Mouse (Mus musculus): ENCODE measurements at regions not wholly inside any gene's neighbourhood (a gene's known extent, or its start where the extent isn't known, plus 50 kb on each side); places are given as distances from the start of the nearest gene placed in this dataset.

GRCm38 (mm10) chr2:79112076-79112475 lies 143.2 kb upstream of the Itga4 start:
- no peaks in the 10 kb centered on the region for H3K4me1 ChIP-seq (replicated peaks)
- 89% methylated on average over 1 of the region's 1 CpGs for WGBS

DNA sequence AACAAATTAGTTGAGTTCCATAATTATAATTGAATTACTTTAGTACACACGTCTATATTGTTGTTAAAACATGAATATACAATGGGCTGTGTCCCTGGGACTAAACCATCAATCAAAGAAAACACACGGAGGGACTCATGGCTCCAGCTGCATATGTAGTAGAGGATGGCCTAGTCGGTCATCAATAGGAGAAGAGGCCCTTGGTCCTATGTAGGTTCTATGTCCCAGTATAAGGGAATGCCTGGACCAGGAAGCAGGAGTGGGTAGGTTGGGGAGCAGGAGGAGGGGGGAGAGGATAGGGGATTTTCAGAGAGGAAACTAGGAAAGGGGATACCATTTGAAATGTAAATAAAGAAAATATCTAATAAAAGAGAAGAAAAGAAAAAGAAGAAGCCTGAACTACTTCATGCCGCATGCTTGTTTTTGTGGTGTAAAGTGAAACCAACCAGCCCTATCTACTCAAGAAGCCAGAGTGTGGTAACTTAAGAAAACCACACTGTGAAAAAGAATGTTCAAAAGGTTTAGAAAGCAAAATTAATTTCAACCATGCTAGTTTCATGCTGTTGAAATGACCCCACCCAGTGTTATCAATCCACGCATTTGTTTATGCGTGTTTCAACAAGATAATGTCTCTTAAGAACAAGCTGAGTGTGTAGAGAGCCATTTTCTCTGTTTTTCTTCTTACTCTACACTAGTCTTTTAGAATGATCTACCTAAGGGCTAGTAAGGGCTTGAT lies 134.4 kb upstream of the Itga4 start:
- H3K27ac ChIP-seq = no peak overlapping the region
- no peaks in the 10 kb centered on the region for H3K9me3 ChIP-seq
- 89% methylated on average over 6 of the region's 6 CpGs for WGBS
- H3K36me3 ChIP-seq = no peaks in the 10 kb centered on the region
- no peak overlapping the region for H3K4me3 ChIP-seq
- H3K27me3 ChIP-seq (ENCODE audit: insufficient read depth, poor library complexity, severe bottlenecking) = no peaks in the 10 kb centered on the region
- DNase-seq (ENCODE audit: low spot score) = no peak
- H3K4me1 ChIP-seq (replicated peaks) = no peaks in the 10 kb centered on the region

More at GRCm38 (mm10) chr2:79112076-79112475, 143.2 kb upstream of the Itga4 start:
- no peaks in the 10 kb centered on the region for H3K9me3 ChIP-seq
- no peaks in the 10 kb centered on the region for H3K27me3 ChIP-seq (ENCODE audit: insufficient read depth, poor library complexity, severe bottlenecking)
- H3K4me3 ChIP-seq = no peak overlapping the region
- no peaks in the 10 kb centered on the region for H3K36me3 ChIP-seq
- no peak for DNase-seq (ENCODE audit: low spot score)
- no peak overlapping the region for H3K27ac ChIP-seq

- H3K27me3 ChIP-seq (ENCODE audit: insufficient read depth, poor library complexity, severe bottlenecking) = no peaks in the 10 kb centered on the region
- H3K27ac ChIP-seq = no peak overlapping the region
- no peaks in the 10 kb centered on the region for H3K36me3 ChIP-seq
- DNase-seq (ENCODE audit: low spot score) = no peak
- no peak overlapping the region for H3K4me3 ChIP-seq
- H3K9me3 ChIP-seq = no peaks in the 10 kb centered on the region
- 0 out of 2 replicates have a peak, but pooled peaks cover 3% of the 10 kb centered on the region for H3K4me1 ChIP-seq (replicated peaks)
These were observed 132.7 kb upstream of the Itga4 start for GRCm38 (mm10) chr2:79122530-79122929.

- 87% methylated on average over 5 of the region's 5 CpGs for WGBS
- Histone ChIP-seq H3K4me1 (replicated peaks) (0 out of 2 replicates have a peak, but pooled peaks cover 3% of the 10 kb centered on the region), H3K36me3 (no peaks in the 10 kb centered on the region), H3K9me3 (no peaks in the 10 kb centered on the region), H3K27me3 (ENCODE audit: insufficient read depth, poor library complexity, severe bottlenecking) (no peaks in the 10 kb centered on the region), H3K27ac (no peak overlapping the region), H3K4me3 (no peak overlapping the region)
- no peak for DNase-seq (ENCODE audit: low spot score)
These were observed 130.8 kb upstream of the Itga4 start for GRCm38 (mm10) chr2:79124272-79124976.

DNA sequence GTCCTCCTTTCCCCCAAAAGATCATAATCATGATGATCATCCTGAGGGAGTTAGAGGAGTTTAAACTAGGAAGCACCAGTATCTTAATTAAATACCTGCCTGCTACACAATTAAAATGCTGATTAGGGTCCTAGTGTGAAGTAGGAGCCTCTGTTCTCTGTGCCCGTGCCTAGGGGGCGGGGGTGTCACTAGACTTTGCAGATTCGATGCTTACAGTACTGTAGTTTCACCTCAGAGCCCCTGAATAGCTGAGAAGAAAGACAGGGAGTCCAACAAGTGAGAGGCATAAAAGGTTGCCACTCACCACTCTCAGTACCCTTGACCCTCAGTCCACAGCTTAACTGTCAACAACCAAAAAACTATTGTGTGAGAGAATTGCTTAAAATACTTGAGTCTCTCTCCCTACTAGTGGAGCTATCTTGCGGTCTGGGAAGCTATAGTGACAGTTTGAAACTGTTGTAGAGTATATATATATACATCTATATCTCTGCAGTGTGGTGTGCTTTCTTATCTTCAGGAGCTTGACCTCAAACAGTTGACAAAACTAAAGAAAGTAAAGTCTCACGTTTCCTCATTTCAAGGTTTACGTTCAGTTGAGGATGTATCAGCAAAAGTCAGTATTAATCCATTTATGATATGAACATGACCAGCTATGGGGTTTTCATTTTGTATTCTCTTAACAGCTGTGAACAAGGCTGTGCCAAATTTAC lies 128.9 kb upstream of the Itga4 start:
- WGBS = 50% methylated on average over 6 of the region's 6 CpGs
- Histone ChIP-seq H3K9me3 (no peaks in the 10 kb centered on the region), H3K36me3 (no peaks in the 10 kb centered on the region), H3K4me1 (replicated peaks) (0 out of 2 replicates have a peak, but pooled peaks cover 3% of the 10 kb centered on the region), H3K27me3 (ENCODE audit: insufficient read depth, poor library complexity, severe bottlenecking) (no peaks in the 10 kb centered on the region), H3K4me3 (no peak overlapping the region), H3K27ac (no peak overlapping the region)
- no peak for DNase-seq (ENCODE audit: low spot score)

GRCm38 (mm10) chr2:79126996-79127741 lies 128.1 kb upstream of the Itga4 start:
- no peaks in the 10 kb centered on the region for H3K36me3 ChIP-seq
- WGBS = 80% methylated on average over 6 of the region's 6 CpGs
- H3K27me3 ChIP-seq (ENCODE audit: insufficient read depth, poor library complexity, severe bottlenecking) = no peaks in the 10 kb centered on the region
- DNase-seq (ENCODE audit: low spot score) = no peak
- H3K9me3 ChIP-seq = no peaks in the 10 kb centered on the region
- no peak overlapping the region for H3K4me3 ChIP-seq
- 0 out of 2 replicates have a peak, but pooled peaks cover 3% of the 10 kb centered on the region for H3K4me1 ChIP-seq (replicated peaks)
- H3K27ac ChIP-seq = no peak overlapping the region

- H3K36me3 ChIP-seq = no peaks in the 10 kb centered on the region
- WGBS = 97% methylated on average over 1 of the region's 1 CpGs
- no peak overlapping the region for H3K4me3 ChIP-seq
- H3K27me3 ChIP-seq (ENCODE audit: insufficient read depth, poor library complexity, severe bottlenecking) = no peaks in the 10 kb centered on the region
- no peak for DNase-seq (ENCODE audit: low spot score)
- no peaks in the 10 kb centered on the region for H3K9me3 ChIP-seq
- H3K4me1 ChIP-seq (replicated peaks) = 0 out of 2 replicates have a peak, but pooled peaks cover 3% of the 10 kb centered on the region
- no peak overlapping the region for H3K27ac ChIP-seq
These were observed 127.4 kb upstream of the Itga4 start for GRCm38 (mm10) chr2:79127822-79128221.

DNA sequence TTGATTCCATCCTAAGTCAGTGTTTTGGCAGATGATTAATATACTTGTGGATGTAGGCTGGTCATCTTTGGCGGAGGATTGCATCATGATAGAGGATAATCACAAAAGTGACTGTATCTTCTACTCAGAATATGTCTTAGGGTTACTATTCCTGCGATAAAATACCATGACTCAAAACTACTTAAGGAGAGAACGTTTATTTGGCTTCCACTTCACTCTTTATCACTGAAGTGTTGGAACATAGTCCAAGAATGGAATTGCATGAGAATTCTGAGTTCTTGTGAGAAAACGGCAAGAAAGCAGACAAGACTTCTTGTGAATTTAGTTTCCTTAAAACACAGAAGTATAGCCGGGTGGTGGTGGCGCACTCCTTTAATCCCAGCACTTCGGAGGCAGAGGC lies 124.6 kb upstream of the Itga4 start:
- 96% methylated on average over 7 of the region's 7 CpGs for WGBS

DNA sequence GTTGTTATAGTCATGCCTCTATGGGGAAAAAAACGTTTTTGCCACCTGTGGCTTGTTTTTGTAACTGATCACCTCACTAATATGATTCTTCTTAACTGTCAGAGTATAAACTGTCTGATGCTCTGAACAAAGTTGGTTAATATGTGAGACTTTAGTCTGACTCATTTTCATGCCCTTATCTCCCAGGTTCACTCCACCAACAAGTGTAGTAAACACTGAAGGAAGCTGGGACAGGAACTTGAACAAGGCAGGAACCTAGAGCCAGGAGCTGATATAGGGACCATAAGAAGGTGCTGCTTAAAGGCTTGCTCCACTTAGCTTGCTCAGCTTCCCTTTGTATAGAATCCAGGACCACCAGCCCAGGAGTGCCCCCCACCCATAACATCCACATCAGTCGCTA lies 124.0 kb upstream of the Itga4 start:
- no peaks in the 10 kb centered on the region for H3K9me3 ChIP-seq
- 80% methylated on average over 2 of the region's 2 CpGs for WGBS
- no peaks in the 10 kb centered on the region for H3K27me3 ChIP-seq (ENCODE audit: insufficient read depth, poor library complexity, severe bottlenecking)
- DNase-seq (ENCODE audit: low spot score) = no peak
- H3K36me3 ChIP-seq = no peaks in the 10 kb centered on the region
- 0 out of 2 replicates have a peak, but pooled peaks cover 1% of the 10 kb centered on the region for H3K4me1 ChIP-seq (replicated peaks)
- no peak overlapping the region for H3K4me3 ChIP-seq
- no peak overlapping the region for H3K27ac ChIP-seq

More for the DNA sequence above, 124.6 kb upstream of the Itga4 start:
- Histone ChIP-seq H3K36me3 (no peaks in the 10 kb centered on the region), H3K9me3 (no peaks in the 10 kb centered on the region), H3K4me1 (replicated peaks) (0 out of 2 replicates have a peak, but pooled peaks cover 3% of the 10 kb centered on the region), H3K27ac (no peak overlapping the region), H3K4me3 (no peak overlapping the region), H3K27me3 (ENCODE audit: insufficient read depth, poor library complexity, severe bottlenecking) (no peaks in the 10 kb centered on the region)
- no peak for DNase-seq (ENCODE audit: low spot score)

DNA sequence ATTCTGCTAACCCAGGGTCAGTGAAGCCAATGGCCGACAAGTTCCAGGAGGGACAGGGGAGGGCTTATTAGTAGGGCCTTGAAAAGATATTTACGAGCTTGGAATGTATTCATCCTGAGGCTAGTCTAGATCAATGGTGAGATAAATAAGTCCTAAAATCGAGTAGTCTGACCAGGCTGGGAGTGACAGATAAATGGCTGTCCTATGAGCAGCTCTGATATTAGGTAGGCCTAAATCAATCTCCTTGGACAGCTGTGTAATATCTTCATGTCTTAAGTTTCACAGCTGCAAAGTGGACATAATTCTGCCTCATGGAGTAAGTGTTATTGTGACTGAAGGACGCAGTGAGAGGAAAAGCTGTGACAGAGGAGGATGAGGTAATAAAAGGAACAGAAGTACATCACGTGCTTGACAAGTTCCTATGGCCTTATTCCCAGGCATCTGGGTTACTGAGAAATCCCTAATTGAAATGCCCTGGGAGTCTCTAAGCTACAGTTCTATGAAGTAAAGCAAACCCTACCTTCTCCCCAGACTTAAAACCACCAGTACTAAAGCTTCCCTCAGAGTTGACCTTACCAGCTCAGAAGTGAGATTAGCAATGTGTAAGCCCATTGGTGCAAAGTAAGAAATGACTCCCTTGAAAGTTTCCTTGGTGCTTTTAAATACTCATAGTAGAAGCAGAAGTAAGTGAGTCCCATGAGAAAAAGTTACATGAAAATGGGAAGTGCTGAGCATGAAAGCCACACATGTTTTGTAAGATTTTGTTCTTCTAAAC lies 123.3 kb upstream of the Itga4 start:
- no peak overlapping the region for H3K27ac ChIP-seq
- no peaks in the 10 kb centered on the region for H3K9me3 ChIP-seq
- 83% methylated on average over 5 of the region's 5 CpGs for WGBS
- no peak for DNase-seq (ENCODE audit: low spot score)
- H3K4me1 ChIP-seq (replicated peaks) = no peaks in the 10 kb centered on the region
- H3K4me3 ChIP-seq = no peak overlapping the region
- H3K36me3 ChIP-seq = no peaks in the 10 kb centered on the region
- no peaks in the 10 kb centered on the region for H3K27me3 ChIP-seq (ENCODE audit: insufficient read depth, poor library complexity, severe bottlenecking)

DNA sequence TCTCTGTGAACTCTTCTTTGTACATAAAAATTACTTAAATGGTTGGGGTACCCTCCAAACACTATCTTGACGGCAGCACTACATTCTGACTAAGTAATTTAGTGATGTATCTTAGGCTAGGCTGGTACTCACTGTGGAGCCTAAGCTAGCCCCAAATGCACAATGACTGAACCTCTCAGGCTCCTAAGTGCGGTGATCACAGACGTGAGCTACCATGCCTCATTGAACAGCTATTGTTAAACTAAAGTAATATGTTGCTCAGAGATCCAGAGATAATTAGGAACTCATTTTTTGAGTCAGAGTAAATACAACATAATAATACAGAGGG lies 122.7 kb upstream of the Itga4 start:
- H3K9me3 ChIP-seq = no peaks in the 10 kb centered on the region
- H3K36me3 ChIP-seq = no peaks in the 10 kb centered on the region
- no peaks in the 10 kb centered on the region for H3K27me3 ChIP-seq (ENCODE audit: insufficient read depth, poor library complexity, severe bottlenecking)
- H3K4me1 ChIP-seq (replicated peaks) = no peaks in the 10 kb centered on the region
- H3K4me3 ChIP-seq = no peak overlapping the region
- DNase-seq (ENCODE audit: low spot score) = no peak
- 77% methylated on average over 3 of the region's 3 CpGs for WGBS
- H3K27ac ChIP-seq = no peak overlapping the region

GRCm38 (mm10) chr2:79134281-79134680 lies 120.9 kb upstream of the Itga4 start:
- Histone ChIP-seq H3K4me3 (no peak overlapping the region), H3K4me1 (replicated peaks) (no peaks in the 10 kb centered on the region), H3K36me3 (no peaks in the 10 kb centered on the region), H3K9me3 (no peaks in the 10 kb centered on the region), H3K27me3 (ENCODE audit: insufficient read depth, poor library complexity, severe bottlenecking) (no peaks in the 10 kb centered on the region), H3K27ac (no peak overlapping the region)
- WGBS = 88% methylated on average over 5 of the region's 5 CpGs
- no peak for DNase-seq (ENCODE audit: low spot score)
